Mouse (Mus musculus): ENCODE data around the gene Serpinb3d.
"Not testable (repeated sequence)": the region's sequence is repeated elsewhere in the genome, so short reads cannot be mapped to it uniquely, and the experiment has no call there.

- TF ChIP-seq POLR2A (IDR thresholded peaks at IDR 0.05; ENCODE audit: low read depth, low read length); CTCF (conservative IDR thresholded peaks at IDR 0.05; ENCODE audit: insufficient read depth, insufficient read length, low read depth, low read length): not testable (repeated sequence)
Measured at GRCm38 (mm10) chr1:107034236-107034635, 49.1 kb downstream of the Serpinb3d start.

Data from kidney, adult 2 months (tissue).